Mouse (Mus musculus) left cerebral cortex, adult 9 months (tissue): ENCODE measurements around the gene Pdcd1.
"Not testable (repeated sequence)": the region's sequence is repeated elsewhere in the genome, so short reads cannot be mapped to it uniquely, and the experiment has no call there.

Source experiments
- DNase-seq, 2 experiments: peaks; one replicate each; pipeline ENCODE4 v3.0.0; 2022; ENCODE audit warnings: low spot score in 2 of 2

Gene Pdcd1

DNA sequence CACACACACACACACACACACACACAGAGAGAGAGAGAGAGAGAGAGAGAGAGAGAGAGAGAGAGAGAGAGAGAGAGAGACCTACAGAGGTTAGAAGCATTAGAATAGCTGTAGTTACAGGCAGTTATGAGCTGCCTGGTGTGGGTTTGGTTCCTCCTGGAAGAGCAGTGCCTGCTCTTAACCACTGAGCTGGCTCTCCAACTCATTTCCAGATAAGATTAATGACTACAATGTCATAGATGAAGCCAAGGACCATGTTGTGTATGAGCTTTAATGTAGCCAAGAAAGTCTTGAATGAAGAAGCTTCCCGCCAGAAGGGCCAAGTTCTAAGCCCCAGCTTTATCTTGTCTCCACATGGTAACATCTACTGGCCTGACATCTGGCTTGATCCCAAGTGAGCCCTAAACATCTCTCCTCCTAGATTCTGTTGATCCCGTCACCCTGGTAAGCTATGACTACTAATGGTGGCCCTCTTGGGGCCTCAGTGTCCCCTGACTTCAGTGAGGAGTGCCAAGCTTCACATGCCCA is 19.2 kb downstream of the Pdcd1 start:
- DNase-seq, result no peak

DNA sequence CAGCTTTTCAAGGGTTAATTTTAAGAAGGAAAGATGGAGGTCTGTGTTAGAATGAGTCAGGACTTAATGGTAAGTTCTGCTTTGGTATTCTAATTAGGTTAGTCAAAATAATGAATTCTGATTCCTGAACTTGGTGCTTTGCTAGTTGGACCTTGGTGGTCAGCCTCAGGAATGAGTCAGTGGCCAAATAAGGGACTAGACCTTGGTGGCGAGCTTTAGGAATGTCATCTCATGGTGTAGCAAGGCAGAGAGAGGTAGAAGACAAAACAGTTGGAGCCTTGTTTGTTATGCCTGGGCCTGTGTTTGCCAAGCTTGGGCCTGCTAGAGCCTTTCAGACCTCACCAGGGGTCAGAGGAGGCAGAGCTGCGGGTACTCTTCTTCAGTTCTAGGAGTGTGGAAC is 23.6 kb downstream of the Pdcd1 start:
- no peak for DNase-seq

DNA sequence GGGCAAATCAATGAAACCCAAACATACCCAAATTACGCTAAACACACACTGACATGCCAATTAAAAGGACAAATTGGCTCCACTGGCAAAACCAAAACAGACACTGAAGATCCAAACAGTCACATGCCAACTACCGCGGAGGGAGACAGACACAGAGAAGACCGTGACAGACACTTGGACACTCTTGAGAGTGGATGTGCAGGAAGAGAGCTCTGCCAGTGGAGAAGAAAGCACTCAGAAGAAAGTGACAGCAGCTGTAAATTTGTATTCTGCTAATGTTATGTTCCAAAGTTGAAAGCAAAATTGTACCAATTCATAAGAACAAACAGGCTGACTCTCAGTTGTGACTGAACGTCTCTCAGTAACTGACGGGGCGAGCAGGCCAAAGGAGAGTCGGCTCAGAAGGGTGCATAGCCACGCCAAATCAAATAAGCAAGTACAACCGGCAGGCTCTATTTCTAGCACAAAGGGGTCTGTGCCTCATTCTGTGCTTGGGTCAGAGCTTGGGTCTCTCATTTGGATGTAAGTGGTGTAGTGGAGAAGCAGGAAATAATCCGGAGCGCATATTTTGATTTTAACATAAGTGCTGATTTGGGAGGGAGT is 24.7 kb downstream of the Pdcd1 start:
- DNase-seq, result no peak

DNA sequence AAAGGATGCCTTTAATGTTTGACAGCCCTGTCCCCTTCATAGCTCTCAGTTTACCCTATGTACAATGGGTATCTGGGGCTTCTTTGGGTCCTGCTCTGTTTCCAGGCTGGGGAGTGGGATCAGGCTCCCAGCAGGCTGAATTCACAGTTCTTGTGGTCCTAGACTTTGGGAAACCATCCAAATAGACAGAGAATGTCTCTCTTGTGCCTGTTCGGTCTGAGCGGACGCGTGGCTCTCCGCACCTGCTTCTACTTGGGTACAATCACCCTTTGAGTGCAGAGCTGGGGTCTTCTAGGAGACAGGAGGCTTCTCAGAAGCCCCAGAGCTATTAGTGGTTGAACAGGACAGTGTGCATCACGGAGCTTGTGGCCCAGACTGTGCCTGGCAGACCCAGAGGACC is 32.2 kb downstream of the Pdcd1 start, which contains the start of gene Neu4:
Neu4 (plus strand) TSS at position 301 of the 400 bp plus-strand sequence.
- no peak for DNase-seq

DNA sequence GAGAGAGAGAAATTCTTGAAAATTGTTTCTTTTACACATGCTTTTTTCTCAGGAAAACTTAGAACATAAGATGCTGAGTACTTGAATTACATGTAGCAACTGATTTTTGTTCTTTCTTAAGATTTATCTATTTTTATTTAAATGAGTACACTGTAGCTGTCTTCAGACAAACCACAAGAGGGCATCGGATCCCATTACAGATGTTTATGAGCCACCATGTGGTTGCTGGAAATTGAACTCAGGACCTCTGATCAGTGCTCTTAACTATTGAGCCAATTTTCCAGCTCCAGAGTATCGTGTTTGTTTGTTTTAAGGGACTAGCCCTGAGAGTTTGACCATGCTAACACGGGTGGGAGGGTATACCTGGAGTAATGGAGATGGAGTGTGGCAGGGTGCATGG is 40.7 kb downstream of the Pdcd1 start:
- DNase-seq, result no peak

GRCm38 (mm10) chr1:94008826-94009225 is 43.5 kb downstream of the Pdcd1 start:
- DNase-seq, result peak; percentile 77 to 90

GRCm38 (mm10) chr1:94005954-94006506 is 46.3 kb downstream of the Pdcd1 start:
- DNase-seq, result peak in 1 of 2 experiments; percentile 40

- DNase-seq, result no peak
These were observed 51.3 kb downstream of the Pdcd1 start for GRCm38 (mm10) chr1:94001023-94001422.

GRCm38 (mm10) chr1:93991491-93991890 is 60.9 kb downstream of the Pdcd1 start:
- not testable (repeated sequence) for DNase-seq

GRCm38 (mm10) chr1:93991068-93991467 is 61.3 kb downstream of the Pdcd1 start:
- not testable (repeated sequence) for DNase-seq

GRCm38 (mm10) chr1:93990209-93990608 is 62.1 kb downstream of the Pdcd1 start, which contains the start of gene Gal3st2c:
Gene Gal3st2c (plus strand): TSS chr1:93990509.
- not testable (repeated sequence) for DNase-seq

DNA sequence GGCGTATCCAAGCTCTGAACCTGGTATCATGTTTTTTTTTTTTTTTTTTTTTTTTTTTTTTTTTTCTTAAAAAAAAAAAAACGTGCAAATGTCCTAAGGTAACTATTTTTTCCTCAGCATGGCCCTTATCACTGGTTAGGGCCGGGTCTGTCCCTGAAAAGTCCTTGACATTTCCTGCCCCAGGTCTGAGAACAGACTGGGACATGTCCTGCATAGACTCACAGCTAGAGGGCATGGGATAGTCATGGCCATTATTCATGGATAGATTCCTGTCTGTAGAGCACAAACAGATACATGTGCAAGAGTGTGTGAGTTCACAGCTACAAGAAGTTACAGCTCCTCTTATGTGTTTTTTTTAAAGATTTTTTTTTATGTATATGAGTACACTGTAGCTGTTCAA is 63.6 kb downstream of the Pdcd1 start:
- DNase-seq, result no peak
